Mouse (Mus musculus) MEL (cell line): ENCODE measurements at regions not wholly inside any gene's neighbourhood (a gene's known extent, or its start where the extent isn't known, plus 50 kb on each side); places are given as distances from the start of the nearest gene placed in this dataset.

ENCODE experiments used
- DNase-seq: peaks from one replicate; pipeline ENCODE4 v3.0.0; 2011; ENCODE audit warnings: low read depth, low spot score
- H3K27ac ChIP-seq: 2 replicates; pipeline ENCODE4 v1.5.1; 2012; ENCODE audit warnings: low read depth, mild to moderate bottlenecking, control low read depth, low read length, moderate library complexity; ENCODE audit not compliant: control insufficient read depth
- H3K27me3 ChIP-seq, 2 experiments: fragments of 150-350 bp in 1 of 2; sonication (generic) in 1 of 2; 2 replicates each; pipeline ENCODE4 v1.6.1; 2012; ENCODE audit warnings: low read length in 2 of 2, mild to moderate bottlenecking in 2 of 2, improper control_type of control experiment in 1 of 2, moderate library complexity in 1 of 2; ENCODE audit not compliant: insufficient read depth in 2 of 2, control insufficient read depth in 1 of 2
- H3K36me3 ChIP-seq, 2 experiments: 2 replicates each; pipeline ENCODE4 v1.6.1; 2012 to 2014; ENCODE audit warnings: low read length in 2 of 2, improper control_type of control experiment in 1 of 2, inconsistent platforms in 1 of 2, mild to moderate bottlenecking in 1 of 2; ENCODE audit not compliant: insufficient read depth in 2 of 2, control insufficient read depth in 1 of 2
- H3K4me1 ChIP-seq, 2 experiments: fragments of 150-350 bp in 1 of 2; sonication (generic) in 1 of 2; 2 replicates each; pipeline ENCODE4 v1.6.1; 2012; ENCODE audit warnings: low read length in 2 of 2, improper control_type of control experiment in 1 of 2, mild to moderate bottlenecking in 1 of 2; ENCODE audit not compliant: insufficient read depth in 2 of 2, control insufficient read depth in 1 of 2
- H3K4me3 ChIP-seq, 2 experiments: fragments of 150-350 bp in 1 of 2; sonication (generic) in 1 of 2; 2 replicates each; pipeline ENCODE4 v1.5.1; 2012; ENCODE audit warnings: low read depth in 2 of 2, low read length in 2 of 2, mild to moderate bottlenecking in 2 of 2, moderate library complexity in 2 of 2, control low read depth in 1 of 2, improper control_type of control experiment in 1 of 2; ENCODE audit not compliant: control insufficient read depth in 1 of 2, insufficient read depth in 1 of 2
- H3K79me2 ChIP-seq: 2 replicates; pipeline ENCODE4 v1.6.1; 2012; ENCODE audit warnings: mild to moderate bottlenecking, low read length, moderate library complexity; ENCODE audit not compliant: control insufficient read depth, poor library complexity, insufficient read depth
- H3K9ac ChIP-seq: 2 replicates; pipeline ENCODE4 v1.6.1; 2012; ENCODE audit warnings: low read depth, mild to moderate bottlenecking, control low read depth, low read length, moderate library complexity; ENCODE audit not compliant: control insufficient read depth, poor library complexity, severe bottlenecking
- H3K9me3 ChIP-seq: fragments of 150-350 bp; sonication (generic); replicated peaks from 2 replicates; pipeline ENCODE4 v1.6.1; 2012; ENCODE audit warnings: mild to moderate bottlenecking, low read length, improper control_type of control experiment, moderate library complexity; ENCODE audit not compliant: insufficient read depth
- CTCF ChIP-seq, 3 experiments: IDR thresholded peaks in 2 of 3; conservative IDR thresholded peaks in 1 of 3; 2 replicates each; pipeline ENCODE4 v1.5.1; 2011 to 2012; ENCODE audit warnings: low read length in 3 of 3, low read depth in 2 of 3, mild to moderate bottlenecking in 2 of 3, improper control_type of control experiment in 1 of 3, inconsistent platforms in 1 of 3, mixed read lengths in 1 of 3, moderate library complexity in 1 of 3; ENCODE audit not compliant: control insufficient read depth in 1 of 3, insufficient read depth in 1 of 3, poor library complexity in 1 of 3, severe bottlenecking in 1 of 3
- E2F4 ChIP-seq: IDR thresholded peaks from 2 replicates; pipeline ENCODE4 v1.6.1; 2011; ENCODE audit warnings: low read depth, low read length, improper control_type of control experiment, borderline replicate concordance
- ETS1 ChIP-seq: IDR thresholded peaks from 2 replicates; pipeline ENCODE4 v1.6.1; 2012; ENCODE audit warnings: low read depth, mild to moderate bottlenecking, inconsistent platforms, low read length, improper control_type of control experiment, moderate library complexity
- GABPA ChIP-seq: IDR thresholded peaks from 2 replicates; pipeline ENCODE4 v1.6.1; 2012; ENCODE audit warnings: low read depth, mild to moderate bottlenecking, inconsistent platforms, low read length, improper control_type of control experiment, moderate library complexity
- JUND ChIP-seq: IDR thresholded peaks from 2 replicates; pipeline ENCODE4 v1.6.1; 2011; ENCODE audit warnings: low read depth, mild to moderate bottlenecking, improper control_type of control experiment, low read length
- MEF2A ChIP-seq: IDR thresholded peaks from 2 replicates; pipeline ENCODE4 v1.6.1; 2014; ENCODE audit warnings: low read depth, mild to moderate bottlenecking, inconsistent platforms, low read length, improper control_type of control experiment; ENCODE audit not compliant: poor library complexity, insufficient replicate concordance, severe bottlenecking; ENCODE audit errors: extremely low read depth
- NELFE ChIP-seq: IDR thresholded peaks from 2 replicates; pipeline ENCODE4 v1.6.1; 2011; ENCODE audit warnings: low read depth, low read length, improper control_type of control experiment
- NRF1 ChIP-seq: IDR thresholded peaks from 2 replicates; pipeline ENCODE4 v1.6.1; 2014; ENCODE audit warnings: low read depth, mild to moderate bottlenecking, inconsistent platforms, low read length, improper control_type of control experiment, moderate library complexity; ENCODE audit not compliant: poor library complexity, insufficient read depth, severe bottlenecking
- RAD21 ChIP-seq: IDR thresholded peaks from 2 replicates; pipeline ENCODE4 v1.6.1; 2011; ENCODE audit warnings: mild to moderate bottlenecking, low read depth, low read length, improper control_type of control experiment
- SMC3 ChIP-seq: IDR thresholded peaks from 2 replicates; pipeline ENCODE4 v1.6.1; 2011; ENCODE audit warnings: low read depth, low read length, improper control_type of control experiment
- UBTF ChIP-seq: IDR thresholded peaks from 2 replicates; pipeline ENCODE4 v1.6.1; 2012; ENCODE audit warnings: low read depth, mild to moderate bottlenecking, inconsistent platforms, low read length, improper control_type of control experiment, moderate library complexity, borderline replicate concordance; ENCODE audit not compliant: insufficient read depth
- USF1 ChIP-seq: IDR thresholded peaks from 2 replicates; pipeline ENCODE4 v1.6.1; 2014; ENCODE audit warnings: low read depth, mild to moderate bottlenecking, inconsistent platforms, low read length, improper control_type of control experiment, moderate library complexity
- ZC3H11A ChIP-seq: IDR thresholded peaks from 2 replicates; pipeline ENCODE4 v1.6.1; 2012; ENCODE audit warnings: low read depth, mild to moderate bottlenecking, inconsistent platforms, low read length, improper control_type of control experiment
- ZKSCAN1 ChIP-seq: IDR thresholded peaks from 2 replicates; pipeline ENCODE4 v1.6.1; 2012; ENCODE audit warnings: low read depth, mild to moderate bottlenecking, inconsistent platforms, low read length, improper control_type of control experiment, moderate library complexity
- ZNF384 ChIP-seq: IDR thresholded peaks from 2 replicates; pipeline ENCODE4 v1.6.1; 2012; ENCODE audit warnings: low read depth, mild to moderate bottlenecking, inconsistent platforms, low read length, improper control_type of control experiment

DNA sequence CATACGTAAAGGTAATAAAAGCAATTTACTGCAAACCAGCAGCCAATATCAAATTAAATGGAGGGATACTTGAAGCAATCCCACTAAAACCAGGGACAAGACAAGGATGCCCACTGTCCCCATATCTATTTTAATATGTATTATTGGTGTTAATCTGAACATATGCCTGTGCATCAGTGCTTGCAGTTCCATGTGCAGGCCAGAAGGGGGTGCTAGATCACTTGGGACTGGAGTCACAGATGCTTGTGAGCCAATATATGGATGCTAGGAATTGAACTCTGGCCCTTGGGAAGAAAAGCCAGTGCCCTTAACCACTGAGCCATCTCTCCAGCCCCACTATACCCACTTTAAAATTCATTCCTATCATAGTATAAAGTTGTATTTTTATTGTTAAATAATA lies 55.9 kb upstream of the D330045A20Rik start:
- Histone ChIP-seq H3K4me1 (no peaks in the 10 kb centered on the region), H3K27me3 (no peaks in the 10 kb centered on the region), H3K27ac (no peak overlapping the region), H3K36me3 (no peaks in the 10 kb centered on the region), H3K9ac (no peak overlapping the region), H3K79me2 (no peaks in the 10 kb centered on the region), H3K9me3 (no peaks in the 10 kb centered on the region), H3K4me3 (no peak overlapping the region)
- TF ChIP-seq JUND (no peak), NRF1 (no peak), E2F4 (no peak), UBTF (no peak), USF1 (no peak), GABPA (no peak), ZC3H11A (peak; percentile 88), ZNF384 (no peak), NELFE (no peak), CTCF (IDR thresholded peaks at IDR 0.05 in 2 of 3, conservative IDR thresholded peaks at IDR 0.05 in 1 of 3; ENCODE audit: control insufficient read depth in 1 of 3, insufficient read depth in 1 of 3, low read depth in 2 of 3, low read length in 3 of 3, poor library complexity in 1 of 3, severe bottlenecking in 1 of 3) (peak; percentile 83 to 89 (median 87)), MEF2A (no peak), ETS1 (no peak), RAD21 (peak; percentile 90), SMC3 (peak; percentile 91), ZKSCAN1 (no peak)
- peak; percentile 67 for DNase-seq
